Mouse (Mus musculus) midbrain, postnatal 0 days (tissue): ENCODE measurements around the gene Tmem94. TPM values are rescaled to one million over a fixed set of nuclear protein-coding genes. Genes with fewer than 3 reads are reported as not detected.
"Not testable (repeated sequence)": the region's sequence is repeated elsewhere in the genome, so short reads cannot be mapped to it uniquely, and the experiment has no call there.

Source experiments
- ATAC-seq: fragments of 200-750 bp; cut with Nextera tagmentation; 2 replicates; pipeline ENCODE4 v1.8.0; 2017; ENCODE audit warnings: moderate number of reproducible peaks, mild to moderate bottlenecking, moderate TSS enrichment, moderate library complexity; ENCODE audit not compliant: low FRiP score
- DNase-seq: peaks from one replicate; pipeline ENCODE4 v3.0.0-alpha.2; 2015; ENCODE audit warnings: low spot score
- H3K27ac ChIP-seq: fragments of 300-500 bp; sonication (generic); 2 replicates; pipeline ENCODE4 v1.5.1; 2014; ENCODE audit warnings: low read depth, mild to moderate bottlenecking, low read length, mixed read lengths
- H3K27me3 ChIP-seq: fragments of 300-500 bp; sonication (generic); 2 replicates; pipeline ENCODE4 v1.6.1; 2014; ENCODE audit warnings: low read length, control low read depth, mixed read lengths; ENCODE audit not compliant: insufficient read depth
- H3K36me3 ChIP-seq: fragments of 300-500 bp; sonication (generic); 2 replicates; pipeline ENCODE4 v1.6.1; 2014; ENCODE audit warnings: low read length, control low read depth, mixed read lengths; ENCODE audit not compliant: insufficient read depth
- H3K4me1 ChIP-seq: fragments of 300-500 bp; sonication (generic); 2 replicates; pipeline ENCODE4 v1.6.1; 2014; ENCODE audit warnings: mild to moderate bottlenecking, control low read depth, antibody characterized with exemption, low read length, mixed read lengths; ENCODE audit not compliant: insufficient read depth
- H3K4me2 ChIP-seq: fragments of 300-500 bp; sonication (generic); 2 replicates; pipeline ENCODE4 v1.6.1; 2014; ENCODE audit warnings: low read depth, mild to moderate bottlenecking, low read length, mixed read lengths; ENCODE audit not compliant: poor library complexity, severe bottlenecking
- H3K4me3 ChIP-seq: fragments of 300-500 bp; sonication (generic); 2 replicates; pipeline ENCODE4 v1.5.1; 2014; ENCODE audit warnings: low read depth, mild to moderate bottlenecking, low read length, moderate library complexity
- H3K9ac ChIP-seq: fragments of 300-500 bp; sonication (generic); replicated peaks from 2 replicates; pipeline ENCODE4 v1.6.1; 2014; ENCODE audit warnings: mild to moderate bottlenecking, low read length, moderate library complexity, mixed read lengths; ENCODE audit not compliant: poor library complexity, severe bottlenecking
- H3K9me3 ChIP-seq: fragments of 300-500 bp; sonication (generic); 2 replicates; pipeline ENCODE4 v1.6.1; 2016; ENCODE audit warnings: low read length, control low read depth
- CTCF ChIP-seq: IDR thresholded peaks from 2 replicates; pipeline ENCODE4 v1.5.1; 2016; ENCODE audit warnings: antibody characterized with exemption, mild to moderate bottlenecking
- WGBS: fragments of 180-500 bp; shearing (Covaris S2); extraction: QIAGEN DNeasy Blood & Tissue Kit; methylation state at CpG from one replicate; pipeline ENCODE4 v1.1.7; 2014; 5-methylcytosine and 5-hydroxymethylcytosine counted together
- polyA plus RNA-seq: library from polyadenylated mRNA; unstranded; fragments of >200 nt; fragmentation: Nextera tagmentation; extraction: Ambion mirVana; gene quantifications from 2 replicates; pipeline ENCODE4 v1.2.1, GENCODE M21; 2015
- total RNA-seq: library from RNA; depleted of rRNA; stranded (reverse); fragments of >200 nt; gene quantifications from 2 replicates; pipeline ENCODE4 v1.2.3, GENCODE M21; 2014

Tmem94 gene
- total and polyA plus RNA-seq, 2 experiments from 2014 or later = 15.9 to 32.7 TPM

DNA sequence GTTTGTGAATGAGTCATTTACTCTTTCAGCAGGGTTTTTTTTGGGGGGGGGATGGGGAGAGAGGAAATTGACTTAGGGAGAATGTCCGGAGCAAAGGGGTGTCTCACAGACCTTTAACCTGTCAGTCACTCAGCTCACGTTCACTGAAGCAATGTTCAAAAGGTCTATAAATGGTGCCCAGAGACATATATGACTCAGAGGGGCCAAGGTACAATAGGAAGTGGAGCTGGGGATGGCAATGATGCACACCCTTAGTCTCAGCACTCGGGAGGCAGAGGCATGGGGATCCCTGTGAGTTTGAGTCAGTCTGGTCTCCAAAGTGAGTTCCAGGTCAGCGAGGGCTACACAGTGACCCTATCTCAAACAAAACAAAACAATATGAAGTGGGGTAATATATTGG, 11.7 kb upstream of the Tmem94 start:
- no peak overlapping the region for H3K9ac ChIP-seq

DNA sequence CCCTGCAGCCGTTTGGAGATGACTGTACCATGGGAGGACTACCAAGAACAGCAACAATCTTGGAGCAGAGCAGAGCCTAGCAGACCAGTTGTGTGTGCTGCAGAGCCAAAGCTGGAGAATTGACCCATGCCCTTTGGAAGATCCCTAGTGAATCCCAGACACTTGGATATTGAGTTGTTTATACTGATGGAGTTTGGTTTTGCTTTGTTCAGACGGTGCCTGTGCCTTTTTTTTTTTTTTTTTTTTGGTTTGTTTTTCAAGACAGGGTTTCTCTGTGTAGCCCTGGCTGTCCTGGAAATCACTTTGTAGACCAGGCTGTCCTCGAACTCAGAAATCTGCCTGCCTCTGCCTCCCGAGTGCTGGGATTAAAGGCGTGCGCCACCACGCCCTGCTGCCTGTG, 3.1 kb upstream of the Tmem94 start:
- not testable (repeated sequence) for H3K27ac ChIP-seq, H3K4me3 ChIP-seq, H3K9me3 ChIP-seq, H3K36me3 ChIP-seq, H3K4me2 ChIP-seq, DNase-seq, H3K27me3 ChIP-seq, H3K4me1 ChIP-seq, H3K9ac ChIP-seq, ATAC-seq
- WGBS = 97% methylated on average over 7 of the region's 7 CpGs

More for the DNA sequence above, 11.7 kb upstream of the Tmem94 start:
- Histone ChIP-seq H3K27me3 (no peaks in the 10 kb centered on the region), H3K4me3 (no peak overlapping the region), H3K4me2 (no peak overlapping the region), H3K4me1 (no peaks in the 10 kb centered on the region), H3K27ac (no peak overlapping the region), H3K9me3 (no peaks in the 10 kb centered on the region), H3K36me3 (no peaks in the 10 kb centered on the region)
- no peak for DNase-seq
- TF ChIP-seq CTCF = no peak
- ATAC-seq = no peak
- 76% methylated on average over 4 of the region's 4 CpGs for WGBS

DNA sequence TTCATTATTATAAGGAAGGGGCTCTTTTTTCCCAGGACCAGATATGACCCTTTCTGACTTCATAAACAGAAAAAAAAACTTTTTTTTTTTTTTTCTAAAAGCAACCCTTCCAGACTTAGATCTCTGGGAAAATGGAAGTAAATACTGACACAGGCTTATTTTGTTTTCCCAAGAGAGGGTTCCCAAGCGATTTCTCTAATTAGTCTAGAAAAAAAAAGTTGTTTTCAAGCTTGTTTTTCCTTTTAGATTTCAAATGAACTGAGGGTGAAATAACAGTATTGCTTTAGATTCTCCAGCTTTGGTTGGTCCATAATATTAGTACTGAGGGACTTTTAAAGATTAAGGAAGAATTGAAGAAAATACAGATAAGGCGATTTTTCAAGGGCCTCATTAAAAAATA, 535 bp upstream of the Tmem94 start:
- ATAC-seq = no peak
- Histone ChIP-seq H3K27ac (0 out of 2 replicates have a peak overlapping the region, but pooled peaks have one; percentile 59), H3K9ac (0 out of 2 replicates have a peak overlapping the region, but pooled peaks have one; percentile 39), H3K4me3 (peak overlapping the region; percentile 84), H3K27me3 (no peaks in the 10 kb centered on the region), H3K9me3 (no peaks in the 10 kb centered on the region), H3K36me3 (no peaks in the 10 kb centered on the region), H3K4me2 (peak overlapping the region; percentile 81), H3K4me1 (peaks cover 8% of the 10 kb centered on the region; the same call in 1 of the 2 replicates)
- no peak for TF ChIP-seq CTCF
- DNase-seq = no peak
- 21% methylated on average over 2 of the region's 2 CpGs for WGBS

DNA sequence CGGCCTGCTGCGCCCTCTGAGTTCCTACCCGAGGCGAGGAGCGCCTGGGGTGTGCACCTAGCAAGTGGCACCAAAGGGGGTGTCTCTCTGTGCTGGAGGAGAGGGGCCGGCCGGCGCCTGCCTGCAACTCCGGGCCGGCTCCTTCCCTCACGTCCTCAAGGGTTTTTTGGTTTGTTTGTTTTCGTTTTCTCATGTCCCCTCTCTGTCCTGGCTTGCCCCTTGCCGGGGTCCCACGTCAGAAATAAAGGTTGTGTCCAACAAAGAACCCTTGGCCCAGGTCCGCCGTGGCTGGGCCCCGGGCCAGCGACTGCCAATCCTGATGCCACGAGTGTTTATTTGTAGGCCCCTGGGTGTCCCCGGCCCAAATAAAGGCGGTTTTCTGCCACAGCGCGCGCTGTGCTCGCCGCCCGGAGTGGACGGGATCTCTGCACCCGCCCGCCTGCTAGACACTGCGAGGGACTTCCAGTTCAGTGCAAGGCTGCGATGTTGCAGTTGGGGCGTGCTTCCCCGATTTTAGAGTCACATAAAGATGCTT, 441 bp downstream of the Tmem94 start:
- Histone ChIP-seq H3K27me3 (no peaks in the 10 kb centered on the region), H3K9me3 (no peaks in the 10 kb centered on the region), H3K4me1 (peaks cover 8% of the 10 kb centered on the region; the same call in 1 of the 2 replicates), H3K9ac (peak overlapping the region; percentile 90), H3K4me2 (peak overlapping the region; percentile 81), H3K36me3 (no peaks in the 10 kb centered on the region), H3K27ac (peak overlapping the region; percentile 81), H3K4me3 (peak overlapping the region; percentile 84)
- ATAC-seq (peak; percentile 70), DNase-seq (peak; percentile 46)
- WGBS = under 1% methylated on average over 34 of the region's 34 CpGs
- peak; percentile 20; the same call in 1 of the 2 replicates for TF ChIP-seq CTCF

DNA sequence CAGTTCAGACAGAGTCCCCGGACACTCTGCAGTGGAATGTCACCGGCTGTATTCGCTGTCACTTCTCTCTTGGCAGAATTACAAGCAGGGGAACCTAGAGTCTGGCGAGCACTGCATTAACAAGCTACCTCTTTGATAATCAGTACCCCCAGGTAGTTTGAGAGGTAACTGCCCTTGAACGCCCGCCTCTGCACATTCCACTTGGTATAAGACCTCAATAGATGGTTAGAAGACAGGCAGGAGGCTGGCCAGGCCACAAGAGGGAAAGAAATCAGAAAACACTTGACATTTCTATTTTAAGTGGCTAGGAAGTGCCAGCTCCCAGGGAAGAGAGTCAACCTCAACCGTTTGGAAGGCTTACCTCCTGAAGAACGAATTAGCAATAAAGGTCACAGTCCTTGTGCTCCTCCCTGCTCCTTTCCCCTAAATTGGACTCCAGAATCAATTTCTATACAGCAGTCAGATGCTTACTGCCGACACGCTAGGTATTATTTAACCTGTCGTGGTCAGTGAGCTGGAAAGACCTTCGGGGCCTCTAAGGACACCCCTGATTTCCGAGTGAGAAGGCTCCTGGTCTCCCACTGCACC, 1.2 kb downstream of the Tmem94 start:
- WGBS = 31% methylated on average over 13 of the region's 13 CpGs
- no peak for DNase-seq
- no peak for ATAC-seq
- no peaks in the 10 kb centered on the region for H3K9me3 ChIP-seq
- H3K27ac ChIP-seq = peak overlapping the region; percentile 81; the same call in 1 of the 2 replicates
- no peaks in the 10 kb centered on the region for H3K36me3 ChIP-seq
- H3K4me1 ChIP-seq = peaks cover 8% of the 10 kb centered on the region; the same call in 1 of the 2 replicates
- no peaks in the 10 kb centered on the region for H3K27me3 ChIP-seq
- peak overlapping the region; percentile 81 for H3K4me2 ChIP-seq
- H3K4me3 ChIP-seq = peak overlapping the region; percentile 84
- peak overlapping the region; percentile 90 for H3K9ac ChIP-seq
- TF ChIP-seq CTCF = no peak

DNA sequence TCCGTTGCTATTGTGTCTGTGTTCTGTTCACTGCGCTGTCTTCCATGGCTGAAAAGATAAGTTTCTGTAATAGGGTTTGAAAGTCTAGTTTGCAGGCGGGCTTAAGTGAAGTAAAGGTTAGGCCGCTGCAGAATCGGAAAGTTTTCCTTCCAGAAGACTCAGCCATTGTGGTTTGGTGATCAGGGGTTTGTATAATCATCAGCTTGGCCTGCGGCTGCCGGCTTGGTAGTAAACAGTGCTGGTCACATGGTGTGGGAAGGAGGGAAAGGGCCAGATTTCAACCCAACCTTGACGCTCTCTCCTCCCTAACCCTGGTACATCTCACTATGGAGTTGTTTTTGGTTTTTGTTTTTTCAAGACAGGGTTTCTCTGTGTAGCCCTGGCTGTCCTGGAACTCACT, 1.7 kb downstream of the Tmem94 start:
- H3K27me3 ChIP-seq = no peaks in the 10 kb centered on the region
- no peak overlapping the region for H3K27ac ChIP-seq
- ATAC-seq = no peak
- peak overlapping the region; percentile 81 for H3K4me2 ChIP-seq
- TF ChIP-seq CTCF = no peak
- no peak overlapping the region for H3K4me3 ChIP-seq
- H3K36me3 ChIP-seq = no peaks in the 10 kb centered on the region
- no peaks in the 10 kb centered on the region for H3K9me3 ChIP-seq
- 84% methylated on average over 8 of the region's 8 CpGs for WGBS
- no peak for DNase-seq
- 0 out of 2 replicates have a peak overlapping the region, but pooled peaks have one; percentile 90 for H3K9ac ChIP-seq
- peaks cover 8% of the 10 kb centered on the region; the same call in 1 of the 2 replicates for H3K4me1 ChIP-seq
